Mouse (Mus musculus) small intestine, adult 2 months (tissue): ENCODE measurements at regions not wholly inside any gene's neighbourhood (a gene's known extent, or its start where the extent isn't known, plus 50 kb on each side); places are given as distances from the start of the nearest gene placed in this dataset.
A peak's percentile ranks its signal among the peaks of the same experiment; 100 is the strongest.

Experiments
- H3K27ac ChIP-seq: fragments of 200-500 bp; 2 replicates; pipeline ENCODE4 v1.5.1; 2012; ENCODE audit warnings: low read depth, low read length, control low read depth, inconsistent platforms; ENCODE audit not compliant: insufficient read depth
- H3K27me3 ChIP-seq: fragments of 200-500 bp; 2 replicates; pipeline ENCODE4 v1.6.1; 2012; ENCODE audit warnings: mild to moderate bottlenecking, moderate library complexity, low read length, inconsistent platforms; ENCODE audit not compliant: control insufficient read depth, insufficient read depth
- H3K36me3 ChIP-seq: fragments of 200-500 bp; 2 replicates; pipeline ENCODE4 v1.6.1; 2012; ENCODE audit warnings: mild to moderate bottlenecking, low read length, control low read depth, inconsistent platforms; ENCODE audit not compliant: control insufficient read depth, insufficient read depth
- H3K4me1 ChIP-seq: fragments of 200-500 bp; 2 replicates; pipeline ENCODE4 v1.6.1; 2012; ENCODE audit warnings: low read length, inconsistent platforms, mixed read lengths; ENCODE audit not compliant: control insufficient read depth, insufficient read depth, insufficient read length
- H3K4me3 ChIP-seq: fragments of 200-500 bp; 2 replicates; pipeline ENCODE4 v1.5.1; 2012; ENCODE audit warnings: low read depth, mild to moderate bottlenecking, control low read depth, inconsistent platforms, low read length, moderate library complexity
- CTCF ChIP-seq: fragments of 200-500 bp; IDR thresholded peaks from 2 replicates; pipeline ENCODE4 v1.5.1; 2012; ENCODE audit warnings: low read depth, mild to moderate bottlenecking, control low read depth, inconsistent platforms, low read length, moderate library complexity, mixed read lengths; ENCODE audit not compliant: insufficient replicate concordance, insufficient read length; ENCODE audit errors: extremely low read depth
- POLR2A ChIP-seq: fragments of 200-500 bp; IDR thresholded peaks from 2 replicates; pipeline ENCODE4 v1.6.1; 2012; ENCODE audit warnings: low read depth, mild to moderate bottlenecking, control low read depth, inconsistent platforms, low read length, moderate library complexity
- WGBS: fragments of 180-500 bp; shearing (Covaris S2); methylation state at CpG from one replicate; pipeline ENCODE4 v1.1.7; 2018; 5-methylcytosine and 5-hydroxymethylcytosine counted together

- Histone ChIP-seq H3K27ac (no peak overlapping the region), H3K36me3 (no peaks in the 10 kb centered on the region), H3K27me3 (no peaks in the 10 kb centered on the region), H3K4me3 (no peak overlapping the region), H3K4me1 (peaks cover 23% of the 10 kb centered on the region)
- WGBS: 96% methylated on average over 3 of the region's 3 CpGs
- TF ChIP-seq POLR2A (no peak), CTCF (no peak)
Observed at GRCm38 (mm10) chr8:115542935-115543334, 164.7 kb downstream of the Maf start.

GRCm38 (mm10) chr8:115539600-115539999, 168.0 kb downstream of the Maf start:
- 65% methylated on average over 9 of the region's 9 CpGs for WGBS
- H3K4me3 ChIP-seq: peak overlapping the region; percentile 18

GRCm38 (mm10) chr8:115538236-115538635, 169.4 kb downstream of the Maf start:
- WGBS: 49% methylated on average over 4 of the region's 4 CpGs
- no peak for TF ChIP-seq POLR2A
- TF ChIP-seq CTCF: no peak
- peak overlapping the region; percentile 82 for H3K27ac ChIP-seq
- H3K4me3 ChIP-seq: no peak overlapping the region
- H3K4me1 ChIP-seq: peaks cover 45% of the 10 kb centered on the region
- H3K27me3 ChIP-seq: no peaks in the 10 kb centered on the region
- H3K36me3 ChIP-seq: no peaks in the 10 kb centered on the region

More at GRCm38 (mm10) chr8:115539600-115539999, 168.0 kb downstream of the Maf start:
- Histone ChIP-seq H3K36me3 (no peaks in the 10 kb centered on the region), H3K4me1 (peaks cover 45% of the 10 kb centered on the region), H3K27me3 (no peaks in the 10 kb centered on the region), H3K27ac (peak overlapping the region; percentile 92)
- TF ChIP-seq CTCF: no peak
- no peak for TF ChIP-seq POLR2A

GRCm38 (mm10) chr8:115537761-115538160, 169.8 kb downstream of the Maf start:
- WGBS: 87% methylated on average over 5 of the region's 5 CpGs
- Histone ChIP-seq H3K27me3 (no peaks in the 10 kb centered on the region), H3K4me3 (no peak overlapping the region), H3K4me1 (peaks cover 45% of the 10 kb centered on the region), H3K27ac (peak overlapping the region; percentile 82), H3K36me3 (no peaks in the 10 kb centered on the region)
- TF ChIP-seq POLR2A: no peak
- TF ChIP-seq CTCF: no peak

GRCm38 (mm10) chr8:115536554-115537346, 170.8 kb downstream of the Maf start:
- Histone ChIP-seq H3K4me3 (no peak overlapping the region), H3K36me3 (no peaks in the 10 kb centered on the region), H3K4me1 (peaks cover 48% of the 10 kb centered on the region), H3K27me3 (no peaks in the 10 kb centered on the region), H3K27ac (peak overlapping the region; percentile 84; the same call in 1 of the 2 replicates)
- 67% methylated on average over 19 of the region's 19 CpGs for WGBS
- no peak for TF ChIP-seq POLR2A
- TF ChIP-seq CTCF: no peak

- WGBS: 29% methylated on average over 8 of the region's 8 CpGs
Observed at GRCm38 (mm10) chr8:115536001-115536400, 171.6 kb downstream of the Maf start.

GRCm38 (mm10) chr8:115534030-115534429, 173.6 kb downstream of the Maf start:
- H3K4me3 ChIP-seq: no peak overlapping the region
- no peaks in the 10 kb centered on the region for H3K27me3 ChIP-seq
- no peak overlapping the region for H3K27ac ChIP-seq
- H3K4me1 ChIP-seq: peaks cover 52% of the 10 kb centered on the region
- 56% methylated on average over 2 of the region's 2 CpGs for WGBS
- H3K36me3 ChIP-seq: no peaks in the 10 kb centered on the region
- no peak for TF ChIP-seq POLR2A
- no peak for TF ChIP-seq CTCF

More at GRCm38 (mm10) chr8:115536001-115536400, 171.6 kb downstream of the Maf start:
- Histone ChIP-seq H3K4me1 (peaks cover 52% of the 10 kb centered on the region), H3K4me3 (no peak overlapping the region), H3K27me3 (no peaks in the 10 kb centered on the region), H3K27ac (peak overlapping the region; percentile 84), H3K36me3 (no peaks in the 10 kb centered on the region)
- no peak for TF ChIP-seq CTCF
- TF ChIP-seq POLR2A: no peak

GRCm38 (mm10) chr8:115531343-115531742, 176.3 kb downstream of the Maf start:
- 54% methylated on average over 6 of the region's 6 CpGs for WGBS
- Histone ChIP-seq H3K27ac (peak overlapping the region; percentile 100), H3K4me3 (no peak overlapping the region), H3K27me3 (no peaks in the 10 kb centered on the region), H3K36me3 (no peaks in the 10 kb centered on the region), H3K4me1 (peaks cover 37% of the 10 kb centered on the region)
- TF ChIP-seq POLR2A: peak; percentile 37; the same call in 1 of the 2 replicates
- TF ChIP-seq CTCF: no peak
